Mouse (Mus musculus) limb, embryonic 12.5 days (tissue): ENCODE measurements around the gene Dtnbp1. TPM values are rescaled to one million over a fixed set of nuclear protein-coding genes. Genes with fewer than 3 reads are reported as not detected.

ENCODE experiments used
- ATAC-seq: fragments of 200-750 bp; cut with Nextera tagmentation; 2 replicates; pipeline ENCODE4 v1.8.0; 2017; ENCODE audit warnings: low read depth, moderate TSS enrichment; ENCODE audit not compliant: insufficient number of reproducible peaks, insufficient read depth, low FRiP score, low TSS enrichment
- H3K27ac ChIP-seq: fragments of 300-500 bp; sonication (generic); 2 replicates; pipeline ENCODE4 v1.5.1; 2016; ENCODE audit warnings: mild to moderate bottlenecking, moderate library complexity
- H3K27me3 ChIP-seq: fragments of 300-500 bp; sonication (generic); 2 replicates; pipeline ENCODE4 v1.6.1; 2016; ENCODE audit warnings: mild to moderate bottlenecking, moderate library complexity
- H3K36me3 ChIP-seq: fragments of 300-500 bp; sonication (generic); 2 replicates; pipeline ENCODE4 v1.6.1; 2016; ENCODE audit warnings: mild to moderate bottlenecking, moderate library complexity
- H3K4me1 ChIP-seq: fragments of 300-500 bp; sonication (generic); replicated peaks from 2 replicates; pipeline ENCODE4 v1.6.1; 2016
- H3K4me2 ChIP-seq: fragments of 300-500 bp; sonication (generic); 2 replicates; pipeline ENCODE4 v1.6.1; 2016; ENCODE audit warnings: mild to moderate bottlenecking, moderate library complexity
- H3K4me3 ChIP-seq: fragments of 300-500 bp; sonication (generic); replicated peaks from 2 replicates; pipeline ENCODE4 v1.5.1; 2016; ENCODE audit warnings: mild to moderate bottlenecking
- H3K9ac ChIP-seq: fragments of 300-500 bp; sonication (generic); replicated peaks from 2 replicates; pipeline ENCODE4 v1.6.1; 2016; ENCODE audit warnings: mild to moderate bottlenecking, moderate library complexity
- H3K9me3 ChIP-seq: fragments of 300-500 bp; sonication (generic); 2 replicates; pipeline ENCODE4 v1.6.1; 2016; ENCODE audit warnings: mild to moderate bottlenecking, moderate library complexity
- WGBS: fragments of 180-500 bp; shearing (Covaris S2); methylation state at CpG from one replicate; pipeline ENCODE4 v1.1.7; 2016; 5-methylcytosine and 5-hydroxymethylcytosine counted together
- polyA plus RNA-seq: library from polyadenylated mRNA; unstranded; fragments of >200 nt; fragmentation: Nextera tagmentation; extraction: Ambion mirVana; gene quantifications from 2 replicates; pipeline ENCODE4 v1.2.1, GENCODE M21; 2016

Gene Dtnbp1
- polyA plus RNA-seq, 1 experiment from 2014 or later, result 76.2 TPM

DNA sequence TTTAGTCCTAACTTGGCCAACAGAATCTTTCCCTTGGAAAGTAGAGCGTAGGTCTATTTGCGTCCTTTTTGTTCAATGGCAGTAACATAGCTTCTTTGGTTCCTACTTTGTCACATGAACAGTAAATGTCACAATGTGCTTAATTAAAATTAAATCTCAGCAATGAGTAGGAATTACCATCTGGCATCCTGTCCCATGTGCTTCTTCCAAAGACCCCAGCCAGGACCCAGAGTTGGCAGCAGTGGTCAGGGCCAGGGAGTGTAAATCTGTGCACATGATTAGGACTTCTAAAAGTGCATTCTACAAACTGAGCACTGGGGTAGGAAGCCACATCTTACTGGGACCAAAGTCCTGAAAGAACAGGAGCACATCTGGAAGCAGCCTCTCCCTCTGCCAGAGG is 83.7 kb downstream of the Dtnbp1 start:
- Histone ChIP-seq H3K4me2 (no peak overlapping the region), H3K4me3 (no peak overlapping the region), H3K27ac (no peak overlapping the region), H3K27me3 (no peaks in the 10 kb centered on the region), H3K9ac (no peak overlapping the region), H3K36me3 (peaks cover 100% of the 10 kb centered on the region), H3K9me3 (no peaks in the 10 kb centered on the region), H3K4me1 (no peaks in the 10 kb centered on the region)
- 96% methylated on average over 2 of the region's 2 CpGs for WGBS
- no peak for ATAC-seq

DNA sequence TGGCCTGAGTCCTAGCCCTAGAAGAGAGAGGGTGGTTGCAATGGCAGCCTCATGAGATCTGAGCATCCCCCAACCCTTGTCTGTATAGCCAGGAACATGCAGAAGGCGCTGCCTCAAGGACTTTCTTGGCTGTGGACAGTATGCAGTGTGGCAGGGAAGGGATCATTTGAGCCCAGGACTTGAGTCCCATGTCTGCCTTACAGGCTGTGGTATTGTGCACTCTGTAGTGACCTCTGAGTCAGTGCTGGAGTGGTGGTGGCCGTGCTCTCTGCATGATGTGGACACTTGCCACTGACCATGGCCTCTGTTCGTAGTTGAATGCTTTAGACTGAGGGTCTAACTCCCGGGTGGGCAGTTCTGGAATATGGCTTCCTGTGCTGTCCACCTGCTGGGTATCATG is 84.7 kb downstream of the Dtnbp1 start:
- WGBS, result 93% methylated on average over 4 of the region's 4 CpGs
- Histone ChIP-seq H3K9me3 (no peaks in the 10 kb centered on the region), H3K9ac (no peak overlapping the region), H3K4me2 (no peak overlapping the region), H3K4me1 (no peaks in the 10 kb centered on the region), H3K36me3 (peaks cover 100% of the 10 kb centered on the region), H3K27me3 (no peaks in the 10 kb centered on the region), H3K27ac (no peak overlapping the region), H3K4me3 (no peak overlapping the region)
- no peak for ATAC-seq

DNA sequence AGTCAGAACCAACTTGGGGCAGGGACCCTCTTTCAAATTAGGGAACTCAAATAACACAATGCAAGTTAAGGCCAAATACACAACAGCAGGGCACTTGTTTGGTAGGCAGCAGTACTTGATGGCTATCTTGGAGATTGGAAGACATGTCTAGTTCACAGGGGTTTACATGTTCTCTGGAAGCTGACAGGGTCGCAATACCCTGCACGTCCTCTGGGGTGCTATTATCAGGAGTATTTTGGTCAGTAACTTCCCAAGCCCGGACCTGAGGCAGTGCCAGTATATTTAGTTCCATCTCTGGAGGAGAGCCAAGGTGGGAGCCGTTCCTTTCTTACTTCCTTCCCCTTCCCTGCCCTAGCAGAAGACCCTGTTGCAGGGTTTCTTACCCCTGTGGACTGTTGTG is 86.0 kb downstream of the Dtnbp1 start:
- WGBS, result 78% methylated on average over 4 of the region's 4 CpGs
- no peak overlapping the region for H3K4me2 ChIP-seq
- peaks cover 100% of the 10 kb centered on the region for H3K36me3 ChIP-seq
- no peak overlapping the region for H3K9ac ChIP-seq
- H3K4me3 ChIP-seq, result no peak overlapping the region
- H3K27ac ChIP-seq, result no peak overlapping the region
- no peaks in the 10 kb centered on the region for H3K4me1 ChIP-seq
- no peak for ATAC-seq
- H3K9me3 ChIP-seq, result no peaks in the 10 kb centered on the region
- H3K27me3 ChIP-seq, result no peaks in the 10 kb centered on the region

GRCm38 (mm10) chr13:44915382-44915781 is 86.6 kb downstream of the Dtnbp1 start:
- H3K9me3 ChIP-seq, result no peaks in the 10 kb centered on the region
- H3K4me1 ChIP-seq, result no peaks in the 10 kb centered on the region
- ATAC-seq, result no peak
- WGBS, result 93% methylated on average over 5 of the region's 5 CpGs
- no peak overlapping the region for H3K27ac ChIP-seq
- no peak overlapping the region for H3K9ac ChIP-seq
- H3K4me3 ChIP-seq, result no peak overlapping the region
- no peak overlapping the region for H3K4me2 ChIP-seq
- H3K36me3 ChIP-seq, result peaks cover 100% of the 10 kb centered on the region
- H3K27me3 ChIP-seq, result no peaks in the 10 kb centered on the region

DNA sequence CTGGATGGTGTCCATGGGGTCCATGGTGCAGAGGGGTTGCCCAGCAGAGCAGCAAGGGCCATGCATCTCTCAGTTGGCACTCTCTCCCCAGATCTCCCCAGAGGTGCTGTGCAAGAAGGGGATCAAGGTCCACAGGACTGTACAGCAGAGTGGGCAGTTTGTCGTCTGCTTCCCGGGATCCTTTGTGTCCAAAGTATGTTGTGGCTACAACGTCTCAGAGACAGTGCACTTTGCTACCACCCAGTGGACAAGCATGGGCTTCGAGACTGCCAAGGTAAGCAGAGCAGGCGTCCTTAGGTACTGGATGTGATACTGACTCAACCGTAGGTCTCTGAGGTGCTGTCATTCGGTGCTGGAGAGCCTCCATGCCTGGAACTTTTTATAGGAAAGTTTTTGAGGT is 88.4 kb downstream of the Dtnbp1 start:
- Histone ChIP-seq H3K4me1 (no peaks in the 10 kb centered on the region; the same call in 1 of the 2 replicates), H3K4me2 (no peak overlapping the region), H3K9ac (no peak overlapping the region), H3K27ac (no peak overlapping the region), H3K27me3 (no peaks in the 10 kb centered on the region), H3K9me3 (no peaks in the 10 kb centered on the region), H3K4me3 (no peak overlapping the region), H3K36me3 (peaks cover 100% of the 10 kb centered on the region)
- 72% methylated on average over 7 of the region's 7 CpGs for WGBS
- ATAC-seq, result no peak

DNA sequence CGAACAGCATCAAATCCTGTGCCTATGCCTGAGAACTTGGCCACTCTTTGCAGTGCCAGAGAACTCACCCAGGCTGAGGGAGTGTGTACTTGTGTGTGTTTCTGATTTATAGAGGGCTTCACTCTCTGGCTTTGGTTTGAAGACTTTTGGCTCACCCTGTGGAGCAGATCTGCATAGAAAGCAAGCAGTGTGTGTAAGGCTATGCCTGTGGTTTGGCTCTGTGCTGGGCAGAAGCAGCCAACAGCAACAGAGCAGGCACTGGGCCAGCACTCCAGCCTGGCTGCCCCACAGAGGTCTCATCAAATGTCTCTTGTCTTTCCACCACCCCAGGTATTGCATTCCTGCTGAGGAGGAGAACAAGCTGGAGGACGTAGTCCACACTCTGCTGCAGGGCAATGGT is 89.1 kb downstream of the Dtnbp1 start:
- WGBS, result 87% methylated on average over 2 of the region's 2 CpGs
- Histone ChIP-seq H3K4me1 (peaks cover under 1% of the 10 kb centered on the region; the same call in 1 of the 2 replicates), H3K4me3 (no peak overlapping the region), H3K9me3 (no peaks in the 10 kb centered on the region), H3K27ac (no peak overlapping the region), H3K4me2 (no peak overlapping the region), H3K36me3 (peaks cover 100% of the 10 kb centered on the region), H3K27me3 (no peaks in the 10 kb centered on the region), H3K9ac (no peak overlapping the region)
- no peak for ATAC-seq

GRCm38 (mm10) chr13:44908790-44909189 is 93.2 kb downstream of the Dtnbp1 start:
- peaks cover 98% of the 10 kb centered on the region for H3K36me3 ChIP-seq
- H3K9me3 ChIP-seq, result no peaks in the 10 kb centered on the region
- no peak overlapping the region for H3K4me3 ChIP-seq
- H3K4me2 ChIP-seq, result no peak overlapping the region
- H3K27me3 ChIP-seq, result no peaks in the 10 kb centered on the region
- peaks cover 14% of the 10 kb centered on the region; the same call in 1 of the 2 replicates for H3K4me1 ChIP-seq
- no peak for ATAC-seq
- 11% methylated on average over 1 of the region's 1 CpGs for WGBS
- 0 out of 2 replicates have a peak overlapping the region, but pooled peaks have one; percentile 41 for H3K27ac ChIP-seq
- H3K9ac ChIP-seq, result no peak overlapping the region

- no peak overlapping the region for H3K4me3 ChIP-seq
- H3K36me3 ChIP-seq, result peaks cover 96% of the 10 kb centered on the region
- H3K4me1 ChIP-seq, result peaks cover 14% of the 10 kb centered on the region; the same call in 1 of the 2 replicates
- H3K9ac ChIP-seq, result no peak overlapping the region
- no peaks in the 10 kb centered on the region for H3K9me3 ChIP-seq
- ATAC-seq, result no peak
- no peak overlapping the region for H3K4me2 ChIP-seq
- H3K27ac ChIP-seq, result 0 out of 2 replicates have a peak overlapping the region, but pooled peaks have one; percentile 5
- 69% methylated on average over 6 of the region's 6 CpGs for WGBS
- no peaks in the 10 kb centered on the region for H3K27me3 ChIP-seq
Observed at GRCm38 (mm10) chr13:44907702-44908101, 94.2 kb downstream of the Dtnbp1 start.

GRCm38 (mm10) chr13:44906141-44906540 is 95.8 kb downstream of the Dtnbp1 start:
- H3K4me3 ChIP-seq, result no peak overlapping the region
- WGBS, result 90% methylated on average over 11 of the region's 11 CpGs
- H3K4me1 ChIP-seq, result peaks cover 14% of the 10 kb centered on the region; the same call in 1 of the 2 replicates
- ATAC-seq, result no peak
- no peak overlapping the region for H3K27ac ChIP-seq
- H3K27me3 ChIP-seq, result no peaks in the 10 kb centered on the region
- H3K36me3 ChIP-seq, result peaks cover 91% of the 10 kb centered on the region
- H3K9me3 ChIP-seq, result no peaks in the 10 kb centered on the region
- H3K4me2 ChIP-seq, result no peak overlapping the region
- H3K9ac ChIP-seq, result no peak overlapping the region

DNA sequence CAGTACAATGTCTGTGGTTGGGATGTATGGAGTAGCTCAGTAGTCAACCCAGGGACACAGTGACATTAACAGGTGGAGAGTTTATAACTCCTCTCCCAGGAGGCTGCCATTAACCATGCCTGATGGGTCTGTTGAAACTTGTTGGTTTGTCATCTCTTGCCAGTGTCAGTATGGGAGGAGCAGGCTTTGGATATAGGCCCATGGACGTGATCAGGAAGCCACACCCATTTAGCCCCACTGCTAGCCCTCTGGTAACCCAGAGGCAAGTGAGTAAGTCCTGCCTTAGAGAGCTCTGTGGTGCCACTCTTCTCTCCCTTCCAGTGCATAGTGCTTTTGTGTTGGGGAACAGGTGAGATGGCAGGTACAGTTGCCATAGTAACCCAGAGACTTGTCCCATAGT is 97.7 kb downstream of the Dtnbp1 start:
- Histone ChIP-seq H3K4me2 (no peak overlapping the region), H3K36me3 (peaks cover 84% of the 10 kb centered on the region), H3K9me3 (no peaks in the 10 kb centered on the region), H3K4me3 (no peak overlapping the region), H3K4me1 (peaks cover 14% of the 10 kb centered on the region; the same call in 1 of the 2 replicates), H3K27ac (no peak overlapping the region), H3K27me3 (no peaks in the 10 kb centered on the region), H3K9ac (no peak overlapping the region)
- WGBS, result 64% methylated on average over 1 of the region's 1 CpGs
- ATAC-seq, result no peak

DNA sequence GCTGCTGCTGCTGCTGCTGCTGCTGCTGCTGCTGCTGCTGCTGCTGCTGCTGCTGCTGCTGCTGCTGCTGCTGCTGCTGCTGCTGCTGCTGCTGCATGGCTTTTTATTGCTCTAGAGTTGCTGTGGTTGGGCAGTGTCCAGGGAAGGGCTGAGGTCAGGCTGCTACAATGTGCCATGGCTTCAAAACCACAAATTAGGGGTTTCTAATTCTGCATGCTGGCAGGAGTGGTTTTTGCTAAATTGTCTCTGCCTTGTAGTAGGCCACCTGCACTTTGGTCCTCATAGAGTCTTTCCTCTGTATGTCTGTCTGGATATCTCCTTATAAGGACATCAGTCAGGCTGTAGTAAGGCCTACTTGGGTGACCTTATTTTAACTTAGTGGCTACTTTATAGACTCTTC is 98.5 kb downstream of the Dtnbp1 start:
- no peak overlapping the region for H3K9ac ChIP-seq
- H3K4me3 ChIP-seq, result no peak overlapping the region
- H3K4me2 ChIP-seq, result no peak overlapping the region
- peaks cover 83% of the 10 kb centered on the region for H3K36me3 ChIP-seq
- H3K9me3 ChIP-seq, result no peaks in the 10 kb centered on the region
- no peak overlapping the region for H3K27ac ChIP-seq
- no peaks in the 10 kb centered on the region for H3K27me3 ChIP-seq
- H3K4me1 ChIP-seq, result peaks cover 14% of the 10 kb centered on the region; the same call in 1 of the 2 replicates
- no peak for ATAC-seq

- Histone ChIP-seq H3K4me3 (no peak overlapping the region), H3K27ac (no peak overlapping the region), H3K4me1 (peaks cover 8% of the 10 kb centered on the region; the same call in 1 of the 2 replicates), H3K4me2 (no peak overlapping the region), H3K9me3 (no peaks in the 10 kb centered on the region), H3K27me3 (no peaks in the 10 kb centered on the region), H3K9ac (no peak overlapping the region), H3K36me3 (peaks cover 83% of the 10 kb centered on the region)
- ATAC-seq, result no peak
- WGBS, result 94% methylated on average over 6 of the region's 6 CpGs
Observed at GRCm38 (mm10) chr13:44902299-44902698, 99.6 kb downstream of the Dtnbp1 start.
